In the genomic region with DNA sequence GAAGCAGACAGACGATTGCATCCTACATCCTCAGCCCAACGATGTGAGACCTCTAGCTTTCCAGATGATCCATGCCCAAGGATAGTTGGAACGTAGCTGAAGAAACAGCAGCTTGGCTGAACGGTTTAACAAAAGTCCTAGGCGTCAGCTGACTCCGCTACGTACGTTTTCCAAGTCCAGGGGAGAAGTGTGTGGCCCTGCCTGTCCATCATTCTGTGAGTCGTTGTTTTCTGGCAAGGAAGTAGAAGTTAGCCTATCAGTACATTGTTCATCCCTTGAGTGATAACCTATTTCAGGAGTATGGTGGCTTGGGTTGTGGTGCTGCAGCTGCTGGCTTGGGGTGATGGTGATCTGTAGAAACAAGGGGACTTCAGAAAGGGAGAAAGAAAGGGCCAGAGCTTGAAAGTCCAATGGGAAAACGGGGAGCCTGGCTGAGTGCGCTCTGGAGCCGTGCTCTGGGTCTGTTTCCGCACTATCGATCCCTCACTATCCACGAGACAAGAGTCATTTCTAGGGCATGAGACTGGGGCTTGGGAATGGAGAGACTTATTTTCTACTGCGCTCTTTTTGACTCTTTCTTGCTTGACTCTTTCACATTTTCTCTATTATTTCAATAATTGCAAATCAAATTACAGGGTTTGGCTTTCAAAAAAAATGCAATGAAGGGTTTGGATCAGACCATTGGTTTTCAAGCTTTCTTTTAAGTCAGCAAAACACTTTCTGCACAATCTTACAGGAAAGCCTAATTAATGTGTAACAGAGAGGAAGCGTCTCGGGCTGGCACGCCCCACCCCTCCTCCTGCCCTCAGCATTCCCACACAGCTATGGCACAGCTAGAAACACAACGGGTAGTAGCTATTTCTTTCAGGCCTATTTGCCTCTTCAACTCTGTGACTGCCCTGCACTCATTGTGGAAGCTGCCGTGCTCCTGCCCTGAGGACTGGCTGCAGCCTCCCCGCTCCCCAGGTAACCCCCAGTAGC, we compare ENCODE assay signal across 1 mouse cellular context.
A peak's percentile ranks its signal among the peaks of the same experiment; 100 is the strongest.
TF ChIP-seq lines count a peak whose summit lies in the region.

No protein-coding gene starts in this region.

TF ChIP-seq in MEL, 35 proteins besides CTCF, POLR2A, EP300 and RAD21 (continued from another document):
- 0 out of 2 replicates have a peak, but pooled peaks have one; percentile 11 for TF ChIP-seq ELF1 (IDR thresholded peaks at IDR 0.05; ENCODE audit: low read depth, low read length)
